Mouse (Mus musculus) kidney, postnatal 0 days (tissue): ENCODE results near the gene Tjp3. TPM values are rescaled to one million over a fixed set of nuclear protein-coding genes. Genes with fewer than 3 reads are reported as not detected.

Source experiments
- ATAC-seq: fragments of 200-750 bp; cut with Nextera tagmentation; replicated peaks from 2 replicates; pipeline ENCODE4 v1.8.0; 2017; ENCODE audit warnings: low read depth, moderate number of reproducible peaks, moderate TSS enrichment, moderate library complexity; ENCODE audit not compliant: low FRiP score
- DNase-seq: peaks from one replicate; pipeline ENCODE4 v3.0.0-alpha.2; 2016; ENCODE audit warnings: low spot score
- H3K27ac ChIP-seq: fragments of 300-500 bp; sonication (generic); 2 replicates; pipeline ENCODE4 v1.5.1; 2014; ENCODE audit warnings: mild to moderate bottlenecking
- H3K27me3 ChIP-seq: fragments of 300-500 bp; sonication (generic); 2 replicates; pipeline ENCODE4 v1.6.1; 2014; ENCODE audit warnings: low read length, mixed read lengths; ENCODE audit not compliant: insufficient read depth
- H3K36me3 ChIP-seq: fragments of 300-500 bp; sonication (generic); 2 replicates; pipeline ENCODE4 v1.6.1; 2014; ENCODE audit warnings: low read length, mixed read lengths; ENCODE audit not compliant: insufficient read depth
- H3K4me1 ChIP-seq: fragments of 300-500 bp; sonication (generic); replicated peaks from 2 replicates; pipeline ENCODE4 v1.6.1; 2014; ENCODE audit warnings: antibody characterized with exemption, low read length, mixed read lengths; ENCODE audit not compliant: insufficient read depth
- H3K4me2 ChIP-seq: fragments of 300-500 bp; sonication (generic); 2 replicates; pipeline ENCODE4 v1.6.1; 2014; ENCODE audit warnings: mild to moderate bottlenecking, low read length, moderate library complexity, mixed read lengths
- H3K4me3 ChIP-seq: fragments of 300-500 bp; sonication (generic); replicated peaks from 2 replicates; pipeline ENCODE4 v1.5.1; 2014; ENCODE audit warnings: low read depth, low read length
- H3K9ac ChIP-seq: fragments of 300-500 bp; sonication (generic); 2 replicates; pipeline ENCODE4 v1.6.1; 2014; ENCODE audit warnings: low read depth, low read length
- H3K9me3 ChIP-seq: fragments of 300-500 bp; sonication (generic); replicated peaks from 2 replicates; pipeline ENCODE4 v1.6.1; 2016; ENCODE audit warnings: low read length, inconsistent platforms, mixed read lengths
- CTCF ChIP-seq: IDR thresholded peaks from 2 replicates; pipeline ENCODE4 v1.5.1; 2016; ENCODE audit warnings: antibody characterized with exemption, low read depth, mild to moderate bottlenecking, moderate library complexity
- WGBS: fragments of 180-500 bp; shearing (Covaris S2); extraction: QIAGEN DNeasy Blood & Tissue Kit; methylation state at CpG from one replicate; pipeline ENCODE4 v1.1.7; 2014; 5-methylcytosine and 5-hydroxymethylcytosine counted together
- polyA plus RNA-seq: library from polyadenylated mRNA; unstranded; fragments of >200 nt; fragmentation: Nextera tagmentation; extraction: Ambion mirVana; gene quantifications from 2 replicates; pipeline ENCODE4 v1.2.1, GENCODE M21; 2015

The Tjp3 gene
- polyA plus RNA-seq, 1 experiment from 2014 or later, result 19.0 TPM

DNA sequence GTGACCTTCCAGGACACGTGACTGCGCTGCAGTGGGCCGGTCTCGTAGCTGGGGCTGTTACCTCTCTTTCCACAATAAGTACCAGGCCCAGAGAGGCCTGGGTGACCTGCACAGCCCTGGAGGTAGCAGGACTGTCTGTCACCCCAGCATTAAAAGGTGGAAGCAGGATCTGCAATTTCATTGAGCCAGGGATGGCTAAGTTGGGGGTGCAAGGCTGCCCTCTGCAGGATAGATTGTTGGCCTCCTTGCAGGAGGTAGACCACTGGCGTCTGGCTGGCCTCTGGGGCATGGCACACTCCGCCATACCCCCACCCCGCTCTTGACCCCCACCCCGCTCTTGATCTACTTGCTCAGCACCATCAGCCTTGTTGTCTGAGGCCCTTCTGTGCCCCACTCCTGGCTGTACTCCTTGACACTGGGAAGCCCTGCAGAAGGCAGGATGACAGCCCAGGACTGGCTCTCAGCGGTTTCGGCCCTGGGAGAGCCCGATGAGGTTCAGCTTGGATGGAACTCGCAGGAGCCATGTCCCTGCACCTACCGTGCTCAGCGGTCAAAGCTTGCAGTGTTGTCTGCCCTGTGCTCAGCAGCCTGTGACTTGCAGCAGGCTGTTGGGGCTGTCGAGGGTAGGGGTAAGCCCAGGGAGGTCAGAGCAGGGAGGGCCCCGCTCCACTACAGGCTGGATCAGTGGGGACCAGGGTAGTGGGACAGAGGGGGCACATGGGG lies 25.1 kb upstream of the Tjp3 start:
- H3K4me2 ChIP-seq, result peak overlapping the region; percentile 70
- ATAC-seq, result 0 out of 2 replicates have a peak, but pooled peaks have one; percentile 3
- H3K27ac ChIP-seq, result peak overlapping the region; percentile 87
- peak overlapping the region; percentile 44 for H3K9ac ChIP-seq
- H3K27me3 ChIP-seq, result no peaks in the 10 kb centered on the region
- peak overlapping the region; percentile 24 for H3K4me3 ChIP-seq
- 39% methylated on average over 16 of the region's 16 CpGs for WGBS
- H3K9me3 ChIP-seq, result no peaks in the 10 kb centered on the region
- peak; percentile 66 for TF ChIP-seq CTCF
- peak; percentile 65 for DNase-seq
- peaks cover 20% of the 10 kb centered on the region for H3K4me1 ChIP-seq
- peaks cover 32% of the 10 kb centered on the region for H3K36me3 ChIP-seq

DNA sequence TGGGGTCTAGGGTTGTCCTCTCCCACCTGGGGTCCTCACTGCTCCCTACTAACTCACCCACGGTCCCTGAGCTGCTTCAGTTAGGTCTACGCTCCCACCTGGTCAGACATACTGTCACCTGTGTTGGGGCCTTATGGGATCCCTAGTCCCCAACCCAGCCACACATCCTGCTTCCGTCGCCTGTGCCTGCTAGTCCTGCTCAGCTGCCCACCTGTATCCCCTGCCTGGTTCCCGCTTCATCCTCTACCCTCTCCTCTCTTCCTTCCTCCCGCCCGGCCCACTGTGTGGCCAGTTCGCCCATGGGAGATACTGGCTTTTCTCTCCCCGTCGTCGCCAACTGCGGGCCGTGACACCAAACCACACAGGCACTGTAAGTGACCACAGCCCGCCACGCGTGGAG lies 24.2 kb upstream of the Tjp3 start:
- Histone ChIP-seq H3K36me3 (peaks cover 41% of the 10 kb centered on the region), H3K4me2 (no peak overlapping the region), H3K4me1 (peaks cover 20% of the 10 kb centered on the region), H3K4me3 (no peak overlapping the region), H3K27ac (0 out of 2 replicates have a peak overlapping the region, but pooled peaks have one; percentile 87), H3K9me3 (no peaks in the 10 kb centered on the region), H3K9ac (no peak overlapping the region), H3K27me3 (no peaks in the 10 kb centered on the region)
- 93% methylated on average over 16 of the region's 16 CpGs for WGBS
- DNase-seq (no peak), ATAC-seq (no peak)
- TF ChIP-seq CTCF, result no peak

DNA sequence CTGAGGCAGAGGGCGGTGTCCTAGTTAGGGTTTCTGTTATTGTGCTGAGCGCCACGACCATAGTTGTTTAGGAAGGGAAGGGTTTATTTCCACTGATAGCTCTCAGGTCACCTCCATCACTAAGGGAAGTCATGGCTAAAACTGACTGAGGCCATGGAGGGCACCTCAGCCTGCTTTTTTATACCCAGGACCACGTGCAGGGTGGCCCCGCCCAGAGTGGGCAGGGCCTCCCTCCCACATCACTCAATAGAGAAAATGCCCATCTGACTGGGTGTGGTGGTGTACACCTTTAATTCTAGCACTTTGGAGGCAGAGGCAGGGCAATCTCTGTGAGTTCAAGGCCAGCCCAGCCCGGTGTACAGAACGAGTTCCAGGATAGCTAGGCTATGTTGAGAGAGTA lies 22.8 kb upstream of the Tjp3 start:
- Histone ChIP-seq H3K27ac (no peak overlapping the region), H3K9me3 (no peaks in the 10 kb centered on the region), H3K27me3 (no peaks in the 10 kb centered on the region), H3K36me3 (peaks cover 53% of the 10 kb centered on the region), H3K4me2 (no peak overlapping the region), H3K4me3 (no peak overlapping the region), H3K9ac (no peak overlapping the region), H3K4me1 (peaks cover 13% of the 10 kb centered on the region)
- ATAC-seq (no peak), DNase-seq (no peak)
- no peak for TF ChIP-seq CTCF
- WGBS, result 77% methylated on average over 7 of the region's 7 CpGs

DNA sequence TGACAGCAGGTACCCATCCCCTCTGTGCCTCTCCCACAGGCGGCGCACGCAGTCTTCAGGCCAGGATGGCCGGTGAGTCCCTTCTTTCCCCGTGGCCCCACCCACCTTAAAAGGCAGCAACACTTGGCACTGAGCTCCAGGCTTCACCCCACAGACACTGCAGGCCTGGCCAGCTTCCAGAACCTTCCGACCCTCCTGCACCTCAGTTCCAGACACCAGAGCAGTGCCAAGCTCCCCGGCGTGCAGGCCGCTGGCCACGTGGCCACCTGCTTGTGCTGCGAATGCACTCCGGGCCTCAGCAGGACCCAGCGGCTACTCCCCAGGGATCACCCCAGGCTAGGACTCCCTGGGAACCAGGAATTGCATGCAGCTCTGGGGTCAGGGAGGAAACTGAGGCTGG lies 22.2 kb upstream of the Tjp3 start:
- H3K4me3 ChIP-seq, result no peak overlapping the region
- 93% methylated on average over 13 of the region's 13 CpGs for WGBS
- H3K27me3 ChIP-seq, result no peaks in the 10 kb centered on the region
- no peaks in the 10 kb centered on the region for H3K9me3 ChIP-seq
- H3K9ac ChIP-seq, result no peak overlapping the region
- no peak for ATAC-seq
- no peak overlapping the region for H3K27ac ChIP-seq
- peaks cover 11% of the 10 kb centered on the region for H3K4me1 ChIP-seq
- DNase-seq, result no peak
- TF ChIP-seq CTCF, result no peak
- H3K4me2 ChIP-seq, result no peak overlapping the region
- H3K36me3 ChIP-seq, result peaks cover 56% of the 10 kb centered on the region

DNA sequence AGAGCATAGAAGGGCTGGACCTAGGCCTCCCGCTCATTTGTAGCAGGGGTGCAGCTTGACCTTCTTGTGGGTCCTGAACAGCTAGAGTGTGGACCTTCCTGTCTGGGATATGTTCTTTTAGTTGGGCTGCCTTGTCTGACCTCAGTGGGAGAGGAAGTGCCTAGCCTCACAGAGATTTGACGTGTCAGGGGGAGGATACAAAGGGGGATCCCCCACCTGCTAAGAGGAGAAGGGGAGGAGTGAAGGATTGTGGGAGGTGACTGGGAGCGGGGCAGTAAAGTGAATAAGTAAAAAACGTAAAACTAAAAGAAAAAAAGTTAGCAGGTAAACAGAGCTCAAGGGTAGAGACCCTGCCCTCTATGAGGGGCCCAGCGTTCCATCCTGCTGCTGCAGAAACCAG lies 18.2 kb upstream of the Tjp3 start:
- no peaks in the 10 kb centered on the region for H3K27me3 ChIP-seq
- no peaks in the 10 kb centered on the region for H3K9me3 ChIP-seq
- ATAC-seq (no peak), DNase-seq (no peak)
- H3K4me2 ChIP-seq, result no peak overlapping the region
- no peak overlapping the region for H3K4me3 ChIP-seq
- H3K4me1 ChIP-seq, result no peaks in the 10 kb centered on the region
- H3K36me3 ChIP-seq, result peaks cover 69% of the 10 kb centered on the region
- 81% methylated on average over 5 of the region's 5 CpGs for WGBS
- H3K9ac ChIP-seq, result no peak overlapping the region
- TF ChIP-seq CTCF, result no peak
- no peak overlapping the region for H3K27ac ChIP-seq

DNA sequence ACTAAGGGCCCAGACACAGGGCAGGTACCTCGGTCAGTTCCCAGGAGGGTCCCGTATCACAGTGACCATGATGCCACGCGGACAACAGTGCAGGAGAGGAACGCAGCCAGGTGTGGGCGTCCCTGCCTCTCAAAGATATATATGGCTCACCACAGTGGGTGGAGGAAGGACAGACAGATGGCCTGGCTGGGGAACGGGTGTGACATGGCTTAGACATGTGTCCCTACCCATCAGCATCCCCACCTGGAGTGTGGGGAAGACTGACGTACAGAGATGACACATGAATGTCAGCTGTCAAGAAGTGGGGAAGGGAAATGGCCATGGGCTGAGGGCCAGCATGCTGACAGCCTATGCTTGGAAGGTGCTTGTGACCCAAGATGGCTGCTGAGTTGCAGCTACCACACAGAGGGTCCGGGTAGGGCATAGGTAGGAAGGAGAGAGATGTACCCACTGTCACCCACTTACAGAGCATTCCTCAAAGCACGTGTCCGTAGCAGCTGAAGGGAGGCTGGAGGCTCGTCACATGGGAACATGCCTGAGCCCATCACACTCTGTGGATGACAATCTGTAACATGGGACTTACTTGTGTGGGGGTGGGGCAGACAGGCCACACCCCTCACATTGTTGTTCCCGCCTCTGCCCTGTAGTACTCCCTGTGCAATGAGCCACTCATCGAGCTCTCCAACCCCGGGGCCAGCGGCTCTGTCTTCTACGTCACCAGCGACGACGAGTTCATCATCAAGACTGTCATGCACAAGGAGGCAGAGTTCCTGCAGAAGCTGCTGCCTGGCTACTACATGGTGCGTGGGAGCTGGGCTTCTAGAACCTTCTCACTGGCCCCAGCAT lies 15.7 kb upstream of the Tjp3 start:
- Histone ChIP-seq H3K4me3 (no peak overlapping the region), H3K9me3 (no peaks in the 10 kb centered on the region), H3K4me2 (no peak overlapping the region), H3K9ac (no peak overlapping the region), H3K27me3 (no peaks in the 10 kb centered on the region), H3K36me3 (peaks cover 56% of the 10 kb centered on the region), H3K4me1 (peaks cover 17% of the 10 kb centered on the region), H3K27ac (no peak overlapping the region)
- 93% methylated on average over 21 of the region's 21 CpGs for WGBS
- TF ChIP-seq CTCF, result no peak
- ATAC-seq (no peak), DNase-seq (no peak)
